Mouse (Mus musculus) liver, embryonic 11.5 days (tissue): ENCODE results near the gene Aldh3b2. TPM values are rescaled to one million over a fixed set of nuclear protein-coding genes. Genes with fewer than 3 reads are reported as not detected.

Source experiments
- ATAC-seq: fragments of 200-750 bp; cut with Nextera tagmentation; replicated peaks from 2 replicates; pipeline ENCODE4 v1.8.0; 2017; ENCODE audit warnings: moderate number of reproducible peaks, mild to moderate bottlenecking, moderate TSS enrichment, moderate library complexity; ENCODE audit not compliant: low FRiP score
- DNase-seq: peaks from one replicate; pipeline ENCODE4 v3.0.0-alpha.2; 2017; ENCODE audit warnings: low spot score
- H3K27ac ChIP-seq: fragments of 300-500 bp; sonication (generic); 2 replicates; pipeline ENCODE4 v1.5.1; 2014; ENCODE audit warnings: mild to moderate bottlenecking, low read depth, low read length, control low read depth
- H3K27me3 ChIP-seq: fragments of 300-500 bp; sonication (generic); replicated peaks from 2 replicates; pipeline ENCODE4 v1.6.1; 2014; ENCODE audit warnings: low read length, mixed read lengths; ENCODE audit not compliant: control insufficient read depth, insufficient read depth
- H3K36me3 ChIP-seq: fragments of 300-500 bp; sonication (generic); 2 replicates; pipeline ENCODE4 v1.6.1; 2014; ENCODE audit warnings: mild to moderate bottlenecking, low read length, moderate library complexity, mixed read lengths; ENCODE audit not compliant: control insufficient read depth, insufficient read depth
- H3K4me1 ChIP-seq: fragments of 300-500 bp; sonication (generic); replicated peaks from 2 replicates; pipeline ENCODE4 v1.6.1; 2014; ENCODE audit warnings: low read length, mixed read lengths; ENCODE audit not compliant: control insufficient read depth, insufficient read depth
- H3K4me2 ChIP-seq: fragments of 300-500 bp; sonication (generic); 2 replicates; pipeline ENCODE4 v1.6.1; 2014; ENCODE audit warnings: mild to moderate bottlenecking, control low read depth, moderate library complexity
- H3K4me3 ChIP-seq: fragments of 300-500 bp; sonication (generic); 2 replicates; pipeline ENCODE4 v1.5.1; 2014; ENCODE audit warnings: low read depth, low read length, control low read depth
- H3K9ac ChIP-seq: fragments of 300-500 bp; sonication (generic); 2 replicates; pipeline ENCODE4 v1.6.1; 2014; ENCODE audit warnings: low read depth, low read length, control low read depth
- H3K9me3 ChIP-seq: fragments of 300-500 bp; sonication (generic); 2 replicates; pipeline ENCODE4 v1.6.1; 2016; ENCODE audit warnings: low read length, inconsistent platforms, mixed read lengths; ENCODE audit not compliant: control insufficient read depth
- WGBS: fragments of 180-500 bp; shearing (Covaris S2); extraction: QIAGEN DNeasy Blood & Tissue Kit; methylation state at CpG from one replicate; pipeline ENCODE4 v1.1.7; 2014; 5-methylcytosine and 5-hydroxymethylcytosine counted together
- polyA plus RNA-seq: library from polyadenylated mRNA; unstranded; fragments of >200 nt; fragmentation: Nextera tagmentation; extraction: Ambion mirVana; gene quantifications from 2 replicates; pipeline ENCODE4 v1.2.1, GENCODE M21; 2014

Gene Aldh3b2
- polyA plus RNA-seq: 0.48 and 0.70 TPM in 2 replicates

DNA sequence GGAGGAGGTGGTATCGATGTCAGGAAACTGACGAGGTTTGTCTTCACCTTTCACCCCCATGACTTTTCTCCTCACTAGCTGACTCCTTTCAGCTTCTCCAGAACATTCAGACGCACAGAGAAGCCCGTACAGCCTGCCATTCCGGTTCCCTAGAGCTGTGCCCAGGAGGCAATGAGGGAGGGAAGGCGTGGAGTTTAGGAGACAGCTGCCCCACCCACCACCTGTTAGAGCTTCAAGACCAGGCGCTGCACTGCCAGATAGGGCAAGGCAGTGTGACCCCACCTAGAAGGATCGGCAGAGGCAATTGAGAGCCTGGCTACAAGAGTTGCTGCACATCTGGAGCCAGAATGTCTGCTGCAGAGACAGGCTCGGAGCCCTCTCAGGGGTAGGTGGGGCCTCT, at the start of gene Aldh3b2:
Gene Aldh3b2 (plus strand): TSS at position 100 of the 400 bp plus-strand sequence.
- Histone ChIP-seq H3K9ac (no peak within 1 kb of the TSS), H3K4me3 (no peak within 1 kb of the TSS), H3K4me1 (peaks cover 8% of the 10 kb centered on the region), H3K27me3 (no peaks in the 10 kb centered on the region), H3K36me3 (no peaks in the 10 kb centered on the region), H3K27ac (no peak within 1 kb of the TSS), H3K4me2 (no peak within 1 kb of the TSS), H3K9me3 (no peaks in the 10 kb centered on the region)
- ATAC-seq (peak; percentile 86), DNase-seq (no peak)
- 36% methylated on average over 9 of the region's 9 CpGs for WGBS

DNA sequence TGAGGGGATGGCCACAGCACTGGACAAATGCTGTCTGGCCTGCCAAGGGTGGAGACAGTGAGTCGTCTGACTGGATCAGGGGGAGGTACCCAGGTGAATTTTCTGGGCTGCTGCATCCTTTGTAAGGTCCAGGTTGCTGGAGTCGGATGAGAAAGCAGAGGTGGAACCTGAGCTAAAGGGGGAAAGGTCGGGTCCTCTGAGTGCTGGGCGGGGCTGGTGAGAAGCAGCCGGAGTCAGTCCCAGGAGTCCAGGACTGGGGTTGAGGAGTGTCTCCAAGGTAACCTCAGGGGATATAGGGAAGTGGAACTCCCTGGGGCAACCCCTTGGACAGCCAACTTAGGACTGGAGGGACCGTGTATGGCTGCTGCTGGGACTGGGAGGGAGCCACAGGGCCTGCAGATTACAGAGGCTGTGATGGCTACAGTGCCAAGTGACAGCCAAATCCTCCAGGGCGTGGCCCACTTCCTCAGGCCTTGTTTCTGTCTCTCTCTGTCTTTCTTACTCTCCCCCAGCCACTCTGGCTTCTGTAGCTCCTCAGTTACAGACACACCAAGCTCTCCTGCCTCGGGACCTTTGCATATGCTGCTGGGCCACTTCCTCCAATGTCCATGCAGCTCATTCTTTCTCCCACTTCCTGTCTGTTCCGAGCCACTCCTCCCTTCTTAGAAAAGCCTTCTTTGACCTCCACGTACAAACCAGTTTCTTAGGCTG, 49.3 kb upstream of the Aldh3b2 start:
- 55% methylated on average over 10 of the region's 10 CpGs for WGBS
- H3K4me3 ChIP-seq: no peak overlapping the region
- DNase-seq (no peak), ATAC-seq (no peak)
- H3K9me3 ChIP-seq: no peaks in the 10 kb centered on the region
- no peak overlapping the region for H3K4me2 ChIP-seq
- no peaks in the 10 kb centered on the region for H3K27me3 ChIP-seq
- H3K36me3 ChIP-seq: no peaks in the 10 kb centered on the region
- no peak overlapping the region for H3K27ac ChIP-seq
- peaks cover 15% of the 10 kb centered on the region for H3K4me1 ChIP-seq
- H3K9ac ChIP-seq: no peak overlapping the region

DNA sequence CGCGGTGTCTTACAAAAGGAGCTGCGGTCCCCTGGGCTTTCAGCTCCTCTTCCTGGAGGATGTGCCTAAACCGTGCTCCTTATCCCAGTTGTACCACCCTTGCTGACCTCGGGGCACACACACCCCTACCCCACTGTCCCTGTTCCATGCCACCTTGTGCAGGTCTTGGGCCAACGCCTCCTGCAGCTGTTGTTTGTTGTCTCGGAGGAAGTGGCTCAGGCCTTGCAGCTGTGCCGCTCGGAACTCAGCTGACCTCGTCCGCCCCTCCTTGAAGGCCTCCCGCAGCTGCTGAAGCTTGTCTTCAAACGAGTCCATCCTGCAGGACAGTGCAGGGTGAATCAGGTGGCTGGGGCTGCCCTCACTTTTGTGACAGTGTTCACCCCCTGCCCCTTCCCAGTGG, 48.5 kb upstream of the Aldh3b2 start:
- WGBS: 64% methylated on average over 13 of the region's 13 CpGs

DNA sequence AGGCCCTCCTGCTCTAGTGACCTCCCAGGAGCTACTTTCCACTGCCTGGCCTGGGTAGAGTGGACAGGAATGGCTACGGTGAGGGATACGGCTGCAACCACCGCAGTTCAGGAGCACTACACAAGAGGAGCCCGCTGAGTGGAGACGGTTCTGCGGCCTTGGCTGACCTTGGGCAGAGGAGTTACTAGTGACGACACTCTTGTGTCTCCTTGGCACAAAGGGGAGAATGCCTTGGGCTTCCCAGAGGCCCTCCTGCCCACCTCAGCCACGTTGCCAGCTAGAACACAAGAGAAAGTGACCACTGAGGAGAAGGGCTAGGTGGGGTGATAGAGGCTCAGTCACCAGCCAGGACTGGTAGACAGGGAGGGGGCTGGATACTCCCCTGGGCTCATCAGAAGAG, 47.9 kb upstream of the Aldh3b2 start:
- Histone ChIP-seq H3K9ac (no peak overlapping the region), H3K36me3 (no peaks in the 10 kb centered on the region), H3K4me3 (no peak overlapping the region), H3K4me1 (peaks cover 18% of the 10 kb centered on the region), H3K4me2 (no peak overlapping the region), H3K27ac (no peak overlapping the region), H3K27me3 (no peaks in the 10 kb centered on the region), H3K9me3 (no peaks in the 10 kb centered on the region)
- WGBS: 85% methylated on average over 8 of the region's 8 CpGs
- DNase-seq: no peak
- no peak for ATAC-seq

More for the DNA sequence above, 48.5 kb upstream of the Aldh3b2 start:
- Histone ChIP-seq H3K9me3 (no peaks in the 10 kb centered on the region), H3K4me2 (no peak overlapping the region), H3K27ac (no peak overlapping the region), H3K36me3 (no peaks in the 10 kb centered on the region), H3K4me1 (peaks cover 15% of the 10 kb centered on the region), H3K9ac (no peak overlapping the region), H3K4me3 (no peak overlapping the region), H3K27me3 (no peaks in the 10 kb centered on the region)
- no peak for DNase-seq
- no peak for ATAC-seq

DNA sequence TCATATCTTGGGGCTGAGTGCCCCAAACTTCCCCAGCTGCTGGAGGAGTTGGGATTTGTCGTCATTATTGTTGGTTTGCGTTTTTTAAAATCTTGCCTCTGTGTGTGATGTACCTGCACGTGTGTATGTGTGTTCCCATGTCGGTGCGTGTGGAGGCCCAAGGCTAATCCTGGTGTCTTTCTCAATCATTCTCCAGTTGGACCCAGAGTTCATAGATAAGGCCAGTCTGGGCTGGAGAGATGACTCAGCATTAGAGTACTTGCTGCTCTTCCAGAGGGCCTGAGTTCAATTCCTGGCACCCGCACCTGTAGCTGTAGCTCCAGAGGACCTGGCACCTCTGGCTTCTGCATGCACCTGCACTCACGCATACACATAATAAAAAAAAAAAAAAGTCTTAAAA, 47.3 kb upstream of the Aldh3b2 start:
- no peak overlapping the region for H3K4me2 ChIP-seq
- H3K9ac ChIP-seq: no peak overlapping the region
- no peaks in the 10 kb centered on the region for H3K36me3 ChIP-seq
- ATAC-seq (no peak), DNase-seq (no peak)
- no peaks in the 10 kb centered on the region for H3K27me3 ChIP-seq
- no peak overlapping the region for H3K4me3 ChIP-seq
- H3K9me3 ChIP-seq: no peaks in the 10 kb centered on the region
- H3K27ac ChIP-seq: no peak overlapping the region
- WGBS: 81% methylated on average over 7 of the region's 7 CpGs
- peaks cover 19% of the 10 kb centered on the region for H3K4me1 ChIP-seq

DNA sequence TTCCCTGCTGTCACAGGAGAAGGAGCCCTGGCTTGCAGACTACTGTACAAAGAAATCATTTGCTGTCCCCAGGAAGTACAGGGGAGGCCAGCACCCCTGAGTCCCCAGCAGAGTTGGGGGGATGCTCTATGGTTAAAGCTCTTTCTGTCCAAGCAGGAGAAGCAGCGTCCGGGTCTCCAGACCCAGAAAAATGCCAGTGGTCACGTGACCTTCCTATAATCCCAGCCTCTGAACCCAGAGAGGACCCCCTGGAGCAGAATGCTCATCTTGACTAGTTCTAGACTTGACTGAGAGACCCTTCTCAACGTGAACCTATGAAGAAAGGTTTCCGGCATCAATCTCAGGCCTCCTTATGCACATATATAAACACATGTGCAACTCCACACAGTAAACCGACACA, 46.3 kb upstream of the Aldh3b2 start:
- H3K4me1 ChIP-seq: peaks cover 22% of the 10 kb centered on the region
- no peaks in the 10 kb centered on the region for H3K27me3 ChIP-seq
- ATAC-seq (no peak), DNase-seq (no peak)
- no peaks in the 10 kb centered on the region for H3K9me3 ChIP-seq
- no peak overlapping the region for H3K27ac ChIP-seq
- no peak overlapping the region for H3K4me2 ChIP-seq
- H3K36me3 ChIP-seq: no peaks in the 10 kb centered on the region
- 83% methylated on average over 6 of the region's 6 CpGs for whole genome bisulfite sequencing
- H3K4me3 ChIP-seq: no peak overlapping the region
- no peak overlapping the region for H3K9ac ChIP-seq

DNA sequence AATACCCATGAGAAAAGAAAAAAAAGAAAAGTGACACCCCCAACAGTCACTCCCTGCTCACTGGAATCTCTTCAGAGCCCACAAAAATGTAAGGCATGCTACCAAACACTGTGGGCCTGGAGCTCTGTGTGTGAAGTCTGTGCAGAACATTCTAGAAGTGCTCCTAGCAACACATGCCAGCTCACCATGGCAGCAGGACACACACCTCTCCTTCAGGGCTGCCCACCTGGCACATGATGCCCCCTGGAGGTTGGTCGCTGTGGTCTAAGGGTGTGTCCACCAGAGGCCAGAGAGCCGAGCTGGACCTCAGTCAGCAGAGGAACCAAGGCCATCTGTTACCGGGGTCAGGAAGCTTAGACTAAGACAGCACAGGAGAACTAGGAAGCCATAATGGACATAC, 45.8 kb upstream of the Aldh3b2 start:
- H3K27ac ChIP-seq: no peak overlapping the region
- no peak for ATAC-seq
- peaks cover 22% of the 10 kb centered on the region for H3K4me1 ChIP-seq
- H3K27me3 ChIP-seq: no peaks in the 10 kb centered on the region
- DNase-seq: no peak
- H3K36me3 ChIP-seq: no peaks in the 10 kb centered on the region
- no peak overlapping the region for H3K9ac ChIP-seq
- no peaks in the 10 kb centered on the region for H3K9me3 ChIP-seq
- H3K4me3 ChIP-seq: no peak overlapping the region
- WGBS: 60% methylated on average over 3 of the region's 3 CpGs
- no peak overlapping the region for H3K4me2 ChIP-seq

DNA sequence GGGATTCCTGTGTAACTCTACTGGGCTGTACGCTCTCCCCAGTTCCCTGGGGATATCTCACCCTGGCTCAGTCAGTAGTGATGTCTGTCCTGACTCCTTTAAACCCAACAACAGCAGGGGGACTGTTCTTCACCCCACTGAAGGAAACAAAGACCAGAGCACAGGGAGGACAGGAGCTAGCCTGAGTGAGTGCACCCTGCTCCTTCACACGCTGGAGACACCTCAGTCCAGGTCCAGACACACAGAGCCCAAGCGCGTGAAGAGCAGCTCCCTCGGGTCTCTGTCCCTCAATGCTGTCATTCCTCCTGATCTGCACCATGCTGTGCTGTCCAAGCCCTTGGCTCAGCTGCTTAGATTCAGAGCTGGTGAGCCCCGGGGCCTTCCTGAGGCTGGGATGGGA, 45.4 kb upstream of the Aldh3b2 start:
- H3K4me1 ChIP-seq: peaks cover 22% of the 10 kb centered on the region
- ATAC-seq: no peak
- no peak overlapping the region for H3K4me3 ChIP-seq
- no peaks in the 10 kb centered on the region for H3K27me3 ChIP-seq
- no peak overlapping the region for H3K4me2 ChIP-seq
- no peak for DNase-seq
- H3K36me3 ChIP-seq: no peaks in the 10 kb centered on the region
- H3K9me3 ChIP-seq: no peaks in the 10 kb centered on the region
- no peak overlapping the region for H3K9ac ChIP-seq
- no peak overlapping the region for H3K27ac ChIP-seq
- WGBS: 74% methylated on average over 6 of the region's 6 CpGs

DNA sequence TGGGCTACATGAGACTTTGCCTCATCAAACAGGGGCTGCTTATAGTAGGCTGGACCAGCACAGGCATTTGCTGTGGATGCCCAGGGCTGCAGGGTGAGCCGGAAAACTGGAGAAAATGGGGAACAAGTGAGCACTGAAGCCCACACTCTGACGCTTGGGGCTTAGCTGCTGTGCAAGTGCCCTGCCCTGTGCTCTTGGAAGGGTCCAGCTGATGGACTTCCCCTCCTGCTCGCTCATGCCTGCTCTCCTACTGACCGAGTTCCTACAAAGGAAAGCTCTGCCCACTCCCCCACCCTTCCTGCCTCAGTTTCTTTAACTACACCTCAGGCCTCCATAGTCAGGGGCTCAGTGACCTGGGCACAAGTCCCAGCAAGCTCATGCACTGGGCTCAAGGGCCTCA, 44.1 kb upstream of the Aldh3b2 start:
- ATAC-seq (no peak), DNase-seq (no peak)
- Histone ChIP-seq H3K9me3 (no peaks in the 10 kb centered on the region), H3K27ac (no peak overlapping the region), H3K9ac (no peak overlapping the region), H3K27me3 (no peaks in the 10 kb centered on the region), H3K4me2 (no peak overlapping the region), H3K36me3 (no peaks in the 10 kb centered on the region), H3K4me1 (peaks cover 19% of the 10 kb centered on the region), H3K4me3 (no peak overlapping the region)
- 78% methylated on average over 4 of the region's 4 CpGs for WGBS
